Mouse (Mus musculus): ENCODE data around the gene Kank1. TPM values are rescaled to one million over a fixed set of nuclear protein-coding genes. Genes with fewer than 3 reads are reported as not detected.

Gene Kank1
- polyA plus RNA-seq, 1 experiment from 2014 or later: 12.2 TPM

GRCm38 (mm10) chr19:25297269-25297668 is 60.5 kb downstream of the Kank1 start:
- Histone ChIP-seq H3K4me3 (replicated peaks; ENCODE audit: low read length) (no peak overlapping the region), H3K27ac (no peak overlapping the region), H3K9me3 (ENCODE audit: control insufficient read depth, low read length) (no peaks in the 10 kb centered on the region), H3K36me3 (replicated peaks; ENCODE audit: control insufficient read depth, insufficient read depth) (no peaks in the 10 kb centered on the region), H3K4me1 (replicated peaks; ENCODE audit: control insufficient read depth, insufficient read depth, low read length) (no peaks in the 10 kb centered on the region), H3K27me3 (ENCODE audit: control insufficient read depth, insufficient read depth, low read length) (no peaks in the 10 kb centered on the region), H3K9ac (no peak overlapping the region), H3K4me2 (replicated peaks) (no peak overlapping the region)
- DNase-seq (ENCODE audit: low spot score) (no peak), ATAC-seq (ENCODE audit: low FRiP score) (no peak)
- 79% methylated on average over 5 of the region's 5 CpGs for WGBS

GRCm38 (mm10) chr19:25299852-25300670 is 63.3 kb downstream of the Kank1 start:
- 83% methylated on average over 14 of the region's 14 CpGs for WGBS
- H3K4me1 ChIP-seq (replicated peaks; ENCODE audit: control insufficient read depth, insufficient read depth, low read length): no peaks in the 10 kb centered on the region
- H3K27me3 ChIP-seq (ENCODE audit: control insufficient read depth, insufficient read depth, low read length): no peaks in the 10 kb centered on the region
- H3K27ac ChIP-seq: no peak overlapping the region
- ATAC-seq (ENCODE audit: low FRiP score) (no peak), DNase-seq (ENCODE audit: low spot score) (no peak)
- H3K36me3 ChIP-seq (replicated peaks; ENCODE audit: control insufficient read depth, insufficient read depth): no peaks in the 10 kb centered on the region
- no peak overlapping the region for H3K4me3 ChIP-seq (replicated peaks; ENCODE audit: low read length)
- H3K9ac ChIP-seq: no peak overlapping the region
- H3K4me2 ChIP-seq (replicated peaks): no peak overlapping the region
- H3K9me3 ChIP-seq (ENCODE audit: control insufficient read depth, low read length): no peaks in the 10 kb centered on the region

GRCm38 (mm10) chr19:25301189-25301588 is 64.4 kb downstream of the Kank1 start:
- H3K36me3 ChIP-seq (replicated peaks; ENCODE audit: control insufficient read depth, insufficient read depth): no peaks in the 10 kb centered on the region
- no peaks in the 10 kb centered on the region for H3K4me1 ChIP-seq (replicated peaks; ENCODE audit: control insufficient read depth, insufficient read depth, low read length)
- no peak overlapping the region for H3K9ac ChIP-seq
- DNase-seq (ENCODE audit: low spot score) (no peak), ATAC-seq (ENCODE audit: low FRiP score) (no peak)
- no peak overlapping the region for H3K27ac ChIP-seq
- WGBS: 77% methylated on average over 5 of the region's 5 CpGs
- H3K9me3 ChIP-seq (ENCODE audit: control insufficient read depth, low read length): no peaks in the 10 kb centered on the region
- H3K4me3 ChIP-seq (replicated peaks; ENCODE audit: low read length): no peak overlapping the region
- no peaks in the 10 kb centered on the region for H3K27me3 ChIP-seq (ENCODE audit: control insufficient read depth, insufficient read depth, low read length)
- no peak overlapping the region for H3K4me2 ChIP-seq (replicated peaks)

- Histone ChIP-seq H3K9ac (no peak overlapping the region), H3K4me2 (replicated peaks) (no peak overlapping the region), H3K4me1 (replicated peaks; ENCODE audit: control insufficient read depth, insufficient read depth, low read length) (no peaks in the 10 kb centered on the region), H3K4me3 (replicated peaks; ENCODE audit: low read length) (no peak overlapping the region), H3K36me3 (replicated peaks; ENCODE audit: control insufficient read depth, insufficient read depth) (no peaks in the 10 kb centered on the region), H3K27ac (no peak overlapping the region), H3K9me3 (ENCODE audit: control insufficient read depth, low read length) (no peaks in the 10 kb centered on the region), H3K27me3 (ENCODE audit: control insufficient read depth, insufficient read depth, low read length) (no peaks in the 10 kb centered on the region)
- no peak for ATAC-seq (ENCODE audit: low FRiP score)
- 65% methylated on average over 9 of the region's 9 CpGs for WGBS
- no peak for DNase-seq (ENCODE audit: low spot score)
Observed at GRCm38 (mm10) chr19:25306277-25306676, 69.5 kb downstream of the Kank1 start.

GRCm38 (mm10) chr19:25308156-25308555 is 71.4 kb downstream of the Kank1 start:
- Histone ChIP-seq H3K9ac (no peak overlapping the region), H3K4me1 (replicated peaks; ENCODE audit: control insufficient read depth, insufficient read depth, low read length) (0 out of 2 replicates have a peak, but pooled peaks cover 5% of the 10 kb centered on the region), H3K27me3 (ENCODE audit: control insufficient read depth, insufficient read depth, low read length) (no peaks in the 10 kb centered on the region), H3K27ac (no peak overlapping the region), H3K4me3 (replicated peaks; ENCODE audit: low read length) (no peak overlapping the region), H3K4me2 (replicated peaks) (no peak overlapping the region), H3K36me3 (replicated peaks; ENCODE audit: control insufficient read depth, insufficient read depth) (no peaks in the 10 kb centered on the region), H3K9me3 (ENCODE audit: control insufficient read depth, low read length) (no peaks in the 10 kb centered on the region)
- ATAC-seq (ENCODE audit: low FRiP score): no peak
- DNase-seq (ENCODE audit: low spot score): no peak
- 43% methylated on average over 2 of the region's 2 CpGs for WGBS

- Histone ChIP-seq H3K4me2 (replicated peaks) (no peak overlapping the region; the same call in 1 of the 2 replicates), H3K4me1 (replicated peaks; ENCODE audit: control insufficient read depth, insufficient read depth, low read length) (0 out of 2 replicates have a peak, but pooled peaks cover 5% of the 10 kb centered on the region), H3K36me3 (replicated peaks; ENCODE audit: control insufficient read depth, insufficient read depth) (no peaks in the 10 kb centered on the region), H3K27ac (no peak overlapping the region), H3K27me3 (ENCODE audit: control insufficient read depth, insufficient read depth, low read length) (no peaks in the 10 kb centered on the region), H3K9me3 (ENCODE audit: control insufficient read depth, low read length) (no peaks in the 10 kb centered on the region), H3K4me3 (replicated peaks; ENCODE audit: low read length) (no peak overlapping the region), H3K9ac (no peak overlapping the region)
- no peak for ATAC-seq (ENCODE audit: low FRiP score)
- no peak for DNase-seq (ENCODE audit: low spot score)
- WGBS: 24% methylated on average over 12 of the region's 12 CpGs
Observed at GRCm38 (mm10) chr19:25308763-25309162, 72.0 kb downstream of the Kank1 start.

GRCm38 (mm10) chr19:25310989-25311388 is 74.2 kb downstream of the Kank1 start:
- Histone ChIP-seq H3K4me1 (replicated peaks; ENCODE audit: control insufficient read depth, insufficient read depth, low read length) (0 out of 2 replicates have a peak, but pooled peaks cover 5% of the 10 kb centered on the region), H3K4me3 (replicated peaks; ENCODE audit: low read length) (no peak overlapping the region), H3K4me2 (replicated peaks) (no peak overlapping the region), H3K9me3 (ENCODE audit: control insufficient read depth, low read length) (no peaks in the 10 kb centered on the region), H3K36me3 (replicated peaks; ENCODE audit: control insufficient read depth, insufficient read depth) (no peaks in the 10 kb centered on the region), H3K9ac (no peak overlapping the region), H3K27me3 (ENCODE audit: control insufficient read depth, insufficient read depth, low read length) (no peaks in the 10 kb centered on the region), H3K27ac (no peak overlapping the region)
- DNase-seq (ENCODE audit: low spot score) (no peak), ATAC-seq (ENCODE audit: low FRiP score) (no peak)
- WGBS: 73% methylated on average over 5 of the region's 5 CpGs

- ATAC-seq (ENCODE audit: low FRiP score) (no peak), DNase-seq (ENCODE audit: low spot score) (no peak)
- no peak overlapping the region for H3K9ac ChIP-seq
- no peak overlapping the region for H3K27ac ChIP-seq
- H3K9me3 ChIP-seq (ENCODE audit: control insufficient read depth, low read length): no peaks in the 10 kb centered on the region
- no peak overlapping the region for H3K4me2 ChIP-seq (replicated peaks)
- no peak overlapping the region for H3K4me3 ChIP-seq (replicated peaks; ENCODE audit: low read length)
- H3K4me1 ChIP-seq (replicated peaks; ENCODE audit: control insufficient read depth, insufficient read depth, low read length): 0 out of 2 replicates have a peak, but pooled peaks cover 5% of the 10 kb centered on the region
- no peaks in the 10 kb centered on the region for H3K27me3 ChIP-seq (ENCODE audit: control insufficient read depth, insufficient read depth, low read length)
- no peaks in the 10 kb centered on the region for H3K36me3 ChIP-seq (replicated peaks; ENCODE audit: control insufficient read depth, insufficient read depth)
- WGBS: 54% methylated on average over 7 of the region's 7 CpGs
Observed at GRCm38 (mm10) chr19:25311626-25312025, 74.9 kb downstream of the Kank1 start.

- ATAC-seq (ENCODE audit: low FRiP score) (no peak), DNase-seq (ENCODE audit: low spot score) (no peak)
- WGBS: 58% methylated on average over 14 of the region's 14 CpGs
- Histone ChIP-seq H3K36me3 (replicated peaks; ENCODE audit: control insufficient read depth, insufficient read depth) (no peaks in the 10 kb centered on the region), H3K9me3 (ENCODE audit: control insufficient read depth, low read length) (no peaks in the 10 kb centered on the region), H3K4me3 (replicated peaks; ENCODE audit: low read length) (no peak overlapping the region), H3K4me1 (replicated peaks; ENCODE audit: control insufficient read depth, insufficient read depth, low read length) (0 out of 2 replicates have a peak, but pooled peaks cover 5% of the 10 kb centered on the region), H3K27ac (no peak overlapping the region), H3K9ac (no peak overlapping the region), H3K4me2 (replicated peaks) (no peak overlapping the region), H3K27me3 (ENCODE audit: control insufficient read depth, insufficient read depth, low read length) (no peaks in the 10 kb centered on the region)
Observed at GRCm38 (mm10) chr19:25315458-25315889, 78.7 kb downstream of the Kank1 start.

All from hindbrain, embryonic 14.5 days (tissue).